Mouse (Mus musculus) embryonic fibroblast, embryonic 13.5 days (primary cell): ENCODE results near the gene Bnc2.

Experiments
- CTCF ChIP-seq: IDR thresholded peaks from 2 replicates; pipeline ENCODE4 v1.5.1; 2011; ENCODE audit warnings: mild to moderate bottlenecking, control low read depth, low read length, moderate library complexity, borderline replicate concordance; ENCODE audit not compliant: insufficient read depth
- POLR2A ChIP-seq: IDR thresholded peaks from 2 replicates; pipeline ENCODE4 v1.6.1; 2011; ENCODE audit warnings: low read depth, mild to moderate bottlenecking, control low read depth, low read length, moderate library complexity

GRCm38 (mm10) chr4:84431677-84432515 lies 243.2 kb downstream of the Bnc2 start:
- no peak for TF ChIP-seq CTCF
- no peak for TF ChIP-seq POLR2A
